Mouse (Mus musculus) splenic B cell, adult 2 months (primary cell): ENCODE data around the gene Rdh16.
A peak's percentile ranks its signal among the peaks of the same experiment; 100 is the strongest.
"Not testable (repeated sequence)": the region's sequence is repeated elsewhere in the genome, so short reads cannot be mapped to it uniquely, and the experiment has no call there.

Experiments
- DNase-seq: peaks from one replicate; pipeline ENCODE4 v3.0.0-alpha.2; 2011; ENCODE audit warnings: low read depth, low spot score
- H3K27me3 ChIP-seq: 2 replicates; pipeline ENCODE4 v1.6.1; 2012; ENCODE audit warnings: mild to moderate bottlenecking, low read length, moderate library complexity, mixed read lengths; ENCODE audit not compliant: control insufficient read depth, poor library complexity, insufficient read depth, severe bottlenecking
- H3K36me3 ChIP-seq: 2 replicates; pipeline ENCODE4 v1.6.1; 2012; ENCODE audit warnings: mild to moderate bottlenecking, low read length, moderate library complexity, mixed read lengths; ENCODE audit not compliant: control insufficient read depth, poor library complexity, insufficient read depth, severe bottlenecking

Gene Rdh16

GRCm38 (mm10) chr10:127802236-127802635 is 1.3 kb downstream of the Rdh16 start:
- H3K27me3 ChIP-seq = no peaks in the 10 kb centered on the region

GRCm38 (mm10) chr10:127804416-127804815 is 3.5 kb downstream of the Rdh16 start:
- H3K27me3 ChIP-seq = no peaks in the 10 kb centered on the region
- no peaks in the 10 kb centered on the region for H3K36me3 ChIP-seq
- DNase-seq = no peak

More at GRCm38 (mm10) chr10:127802236-127802635, 1.3 kb downstream of the Rdh16 start:
- no peaks in the 10 kb centered on the region for H3K36me3 ChIP-seq
- DNase-seq = no peak

GRCm38 (mm10) chr10:127815888-127816287 is 14.9 kb downstream of the Rdh16 start:
- Histone ChIP-seq H3K27me3 (no peaks in the 10 kb centered on the region), H3K36me3 (no peaks in the 10 kb centered on the region)
- no peak for DNase-seq

- not testable (repeated sequence) for H3K36me3 ChIP-seq, DNase-seq, H3K27me3 ChIP-seq
These were observed 16.4 kb downstream of the Rdh16 start for GRCm38 (mm10) chr10:127817268-127817910.

GRCm38 (mm10) chr10:127821806-127822205 is 20.9 kb downstream of the Rdh16 start:
- not testable (repeated sequence) for H3K27me3 ChIP-seq, DNase-seq, H3K36me3 ChIP-seq

GRCm38 (mm10) chr10:127825386-127825785 is 24.4 kb downstream of the Rdh16 start:
- Histone ChIP-seq H3K27me3 (no peaks in the 10 kb centered on the region), H3K36me3 (no peaks in the 10 kb centered on the region)
- peak; percentile 8 for DNase-seq

- no peaks in the 10 kb centered on the region for H3K36me3 ChIP-seq
- DNase-seq = no peak
- H3K27me3 ChIP-seq = no peaks in the 10 kb centered on the region
These were observed 28.2 kb downstream of the Rdh16 start for GRCm38 (mm10) chr10:127829121-127829520.

GRCm38 (mm10) chr10:127834186-127834585 is 33.2 kb downstream of the Rdh16 start:
- not testable (repeated sequence) for DNase-seq, H3K36me3 ChIP-seq, H3K27me3 ChIP-seq

GRCm38 (mm10) chr10:127835292-127835691 is 34.3 kb downstream of the Rdh16 start:
- no peak for DNase-seq
- Histone ChIP-seq H3K36me3 (no peaks in the 10 kb centered on the region), H3K27me3 (no peaks in the 10 kb centered on the region)

GRCm38 (mm10) chr10:127837793-127838192 is 36.8 kb downstream of the Rdh16 start:
- not testable (repeated sequence) for H3K36me3 ChIP-seq, DNase-seq, H3K27me3 ChIP-seq

- no peaks in the 10 kb centered on the region for H3K36me3 ChIP-seq
- DNase-seq = no peak
- H3K27me3 ChIP-seq = no peaks in the 10 kb centered on the region
These were observed 37.6 kb downstream of the Rdh16 start for GRCm38 (mm10) chr10:127838539-127838938.

- Histone ChIP-seq H3K27me3 (no peaks in the 10 kb centered on the region), H3K36me3 (no peaks in the 10 kb centered on the region)
- DNase-seq = no peak
These were observed 39.8 kb downstream of the Rdh16 start for GRCm38 (mm10) chr10:127840776-127841175.

- not testable (repeated sequence) for H3K27me3 ChIP-seq, DNase-seq, H3K36me3 ChIP-seq
These were observed 45.0 kb downstream of the Rdh16 start for GRCm38 (mm10) chr10:127845945-127846344.

- DNase-seq = no peak
- Histone ChIP-seq H3K27me3 (no peaks in the 10 kb centered on the region), H3K36me3 (no peaks in the 10 kb centered on the region)
These were observed 47.1 kb downstream of the Rdh16 start for GRCm38 (mm10) chr10:127848089-127848488.

- DNase-seq = no peak
- no peaks in the 10 kb centered on the region for H3K27me3 ChIP-seq
- no peaks in the 10 kb centered on the region for H3K36me3 ChIP-seq
These were observed 48.7 kb downstream of the Rdh16 start, which contains the start of gene Rdh19 for GRCm38 (mm10) chr10:127849628-127850027. Gene Rdh19, plus strand, starts transcription at chr10:127849928.

GRCm38 (mm10) chr10:127856376-127856775 is 55.4 kb downstream of the Rdh16 start:
- H3K36me3 ChIP-seq = no peaks in the 10 kb centered on the region
- no peak for DNase-seq

More at GRCm38 (mm10) chr10:127856376-127856775, 55.4 kb downstream of the Rdh16 start:
- no peaks in the 10 kb centered on the region for H3K27me3 ChIP-seq
